Mouse (Mus musculus) midbrain, embryonic 11.5 days (tissue): Measurements from ENCODE around the gene Mgat5. TPM values are rescaled to one million over a fixed set of nuclear protein-coding genes. Genes with fewer than 3 reads are reported as not detected.

Experiments
- ATAC-seq: fragments of 200-750 bp; cut with Nextera tagmentation; 2 replicates; pipeline ENCODE4 v1.8.0; 2017; ENCODE audit warnings: moderate TSS enrichment, moderate library complexity; ENCODE audit not compliant: low FRiP score
- DNase-seq: peaks from one replicate; pipeline ENCODE4 v3.0.0; 2015; ENCODE audit warnings: low spot score; ENCODE audit errors: missing footprints
- H3K27ac ChIP-seq: fragments of 300-500 bp; sonication (generic); 2 replicates; pipeline ENCODE4 v1.5.1; 2014; ENCODE audit warnings: low read depth, low read length
- H3K27me3 ChIP-seq: fragments of 300-500 bp; sonication (generic); 2 replicates; pipeline ENCODE4 v1.6.1; 2014; ENCODE audit warnings: mild to moderate bottlenecking, low read length, moderate library complexity, mixed read lengths; ENCODE audit not compliant: control insufficient read depth, insufficient read depth
- H3K36me3 ChIP-seq: fragments of 300-500 bp; sonication (generic); 2 replicates; pipeline ENCODE4 v1.6.1; 2014; ENCODE audit warnings: mild to moderate bottlenecking, low read length, moderate library complexity, mixed read lengths; ENCODE audit not compliant: control insufficient read depth, insufficient read depth
- H3K4me1 ChIP-seq: fragments of 300-500 bp; sonication (generic); 2 replicates; pipeline ENCODE4 v1.6.1; 2014; ENCODE audit warnings: low read length; ENCODE audit not compliant: control insufficient read depth, insufficient read depth
- H3K4me2 ChIP-seq: fragments of 300-500 bp; sonication (generic); 2 replicates; pipeline ENCODE4 v1.6.1; 2014; ENCODE audit warnings: mild to moderate bottlenecking, moderate library complexity
- H3K4me3 ChIP-seq: fragments of 300-500 bp; sonication (generic); 2 replicates; pipeline ENCODE4 v1.5.1; 2014; ENCODE audit warnings: low read depth, low read length
- H3K9ac ChIP-seq: fragments of 300-500 bp; sonication (generic); 2 replicates; pipeline ENCODE4 v1.6.1; 2014; ENCODE audit warnings: low read length
- H3K9me3 ChIP-seq: fragments of 300-500 bp; sonication (generic); 2 replicates; pipeline ENCODE4 v1.6.1; 2016; ENCODE audit warnings: low read length; ENCODE audit not compliant: control insufficient read depth
- whole genome bisulfite sequencing: fragments of 180-500 bp; shearing (Covaris S2); extraction: QIAGEN DNeasy Blood & Tissue Kit; methylation state at CpG from one replicate; pipeline ENCODE4 v1.1.7; 2014; 5-methylcytosine and 5-hydroxymethylcytosine counted together
- polyA plus RNA-seq: library from polyadenylated mRNA; unstranded; fragments of >200 nt; fragmentation: Nextera tagmentation; extraction: Ambion mirVana; gene quantifications from 2 replicates; pipeline ENCODE4 v1.2.1, GENCODE M21; 2014

The Mgat5 gene
- polyA plus RNA-seq, 1 experiment from 2014 or later = 6.9 TPM

- WGBS = 84% methylated on average over 2 of the region's 2 CpGs
- no peak overlapping the region for H3K4me3 ChIP-seq
- H3K4me1 ChIP-seq = no peaks in the 10 kb centered on the region
- no peak overlapping the region for H3K4me2 ChIP-seq
- no peak overlapping the region for H3K27ac ChIP-seq
- DNase-seq (no peak), ATAC-seq (no peak)
- no peaks in the 10 kb centered on the region for H3K36me3 ChIP-seq
- H3K27me3 ChIP-seq = no peaks in the 10 kb centered on the region
- no peak overlapping the region for H3K9ac ChIP-seq
- no peaks in the 10 kb centered on the region for H3K9me3 ChIP-seq
Observed at GRCm38 (mm10) chr1:127304281-127304680, 99.5 kb downstream of the Mgat5 start.

DNA sequence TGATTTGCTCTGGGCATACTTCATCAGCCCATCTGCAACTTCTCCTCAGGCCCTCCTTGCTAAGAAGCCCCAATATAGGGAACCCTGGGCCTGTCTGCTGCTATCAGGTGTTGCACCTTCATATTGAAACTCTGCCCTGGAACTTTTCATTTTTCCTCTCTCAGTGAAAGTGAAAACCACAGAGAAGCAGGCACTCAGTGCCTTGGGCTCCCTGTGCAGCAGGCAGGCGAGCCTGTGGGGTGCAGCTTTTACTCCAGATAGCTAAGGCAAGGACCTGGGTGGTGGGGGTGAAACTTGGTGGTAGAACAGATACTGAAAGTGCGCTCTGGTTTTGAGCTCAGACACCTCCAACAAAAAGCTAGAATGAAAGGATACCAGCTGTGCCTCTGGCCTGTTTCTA is 100.8 kb downstream of the Mgat5 start:
- no peaks in the 10 kb centered on the region for H3K9me3 ChIP-seq
- no peak for ATAC-seq
- no peak overlapping the region for H3K27ac ChIP-seq
- no peaks in the 10 kb centered on the region for H3K4me1 ChIP-seq
- 88% methylated on average over 2 of the region's 2 CpGs for WGBS
- no peak overlapping the region for H3K4me2 ChIP-seq
- DNase-seq = no peak
- no peaks in the 10 kb centered on the region for H3K36me3 ChIP-seq
- H3K9ac ChIP-seq = no peak overlapping the region
- H3K27me3 ChIP-seq = no peaks in the 10 kb centered on the region
- no peak overlapping the region for H3K4me3 ChIP-seq

- Histone ChIP-seq H3K9ac (no peak overlapping the region), H3K4me2 (no peak overlapping the region), H3K36me3 (no peaks in the 10 kb centered on the region), H3K27me3 (no peaks in the 10 kb centered on the region), H3K4me3 (no peak overlapping the region), H3K9me3 (no peaks in the 10 kb centered on the region), H3K27ac (no peak overlapping the region), H3K4me1 (no peaks in the 10 kb centered on the region)
- DNase-seq (no peak), ATAC-seq (no peak)
- WGBS = 89% methylated on average over 20 of the region's 20 CpGs
Observed at GRCm38 (mm10) chr1:127306024-127306771, 101.4 kb downstream of the Mgat5 start.

DNA sequence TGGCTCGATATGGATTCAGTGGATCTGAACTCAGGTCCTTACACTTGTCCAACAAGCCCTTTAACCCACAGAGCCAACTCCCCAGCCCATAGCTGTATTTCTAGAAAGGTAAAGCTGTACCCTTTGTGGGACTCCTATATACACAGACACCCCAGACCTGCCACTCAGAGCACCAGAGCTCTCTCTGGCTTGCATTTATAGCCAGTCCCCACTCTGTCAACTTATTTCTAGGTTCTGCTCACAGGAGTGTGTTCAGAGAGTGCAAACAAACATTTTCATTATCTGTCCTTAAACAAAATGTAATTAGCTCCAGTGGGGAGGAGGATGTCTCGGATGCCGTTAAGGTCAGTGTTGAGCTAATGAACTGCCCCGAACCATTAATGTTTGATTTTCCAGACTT is 102.5 kb downstream of the Mgat5 start:
- no peaks in the 10 kb centered on the region for H3K4me1 ChIP-seq
- H3K4me2 ChIP-seq = no peak overlapping the region
- H3K4me3 ChIP-seq = no peak overlapping the region
- no peaks in the 10 kb centered on the region for H3K27me3 ChIP-seq
- H3K27ac ChIP-seq = no peak overlapping the region
- no peaks in the 10 kb centered on the region for H3K36me3 ChIP-seq
- WGBS = 92% methylated on average over 4 of the region's 4 CpGs
- ATAC-seq (no peak), DNase-seq (peak; percentile 67)
- H3K9me3 ChIP-seq = no peaks in the 10 kb centered on the region
- H3K9ac ChIP-seq = no peak overlapping the region

DNA sequence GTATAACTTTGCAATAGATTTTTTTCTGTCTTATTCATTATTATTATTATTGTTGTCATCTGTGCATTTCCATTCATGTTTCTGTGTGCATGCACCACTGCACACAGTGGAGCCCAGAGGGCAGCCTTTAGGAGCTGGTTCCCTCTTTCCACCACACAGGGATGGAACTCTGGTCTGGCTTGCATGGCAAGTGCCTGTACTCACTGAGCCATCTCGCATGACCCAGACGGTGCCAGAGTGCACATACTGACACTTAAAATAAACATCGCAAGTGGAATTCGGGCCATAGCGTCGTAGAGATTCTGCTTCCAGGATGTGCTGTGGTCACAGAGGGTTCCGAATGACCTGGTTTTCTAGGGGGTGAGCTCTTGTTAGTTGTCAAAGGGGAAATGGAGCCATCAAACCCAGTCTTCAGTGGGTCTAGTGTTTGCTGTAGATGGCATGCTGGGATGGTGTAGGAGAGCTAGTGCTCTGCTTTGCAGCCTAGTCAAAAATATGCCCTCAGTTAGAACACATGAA is 103.5 kb downstream of the Mgat5 start:
- Histone ChIP-seq H3K27me3 (no peaks in the 10 kb centered on the region), H3K27ac (no peak overlapping the region), H3K4me1 (no peaks in the 10 kb centered on the region; the same call in 1 of the 2 replicates), H3K36me3 (no peaks in the 10 kb centered on the region), H3K4me3 (no peak overlapping the region), H3K9ac (no peak overlapping the region), H3K4me2 (no peak overlapping the region), H3K9me3 (no peaks in the 10 kb centered on the region)
- ATAC-seq (no peak), DNase-seq (peak; percentile 79)
- 92% methylated on average over 7 of the region's 7 CpGs for WGBS

DNA sequence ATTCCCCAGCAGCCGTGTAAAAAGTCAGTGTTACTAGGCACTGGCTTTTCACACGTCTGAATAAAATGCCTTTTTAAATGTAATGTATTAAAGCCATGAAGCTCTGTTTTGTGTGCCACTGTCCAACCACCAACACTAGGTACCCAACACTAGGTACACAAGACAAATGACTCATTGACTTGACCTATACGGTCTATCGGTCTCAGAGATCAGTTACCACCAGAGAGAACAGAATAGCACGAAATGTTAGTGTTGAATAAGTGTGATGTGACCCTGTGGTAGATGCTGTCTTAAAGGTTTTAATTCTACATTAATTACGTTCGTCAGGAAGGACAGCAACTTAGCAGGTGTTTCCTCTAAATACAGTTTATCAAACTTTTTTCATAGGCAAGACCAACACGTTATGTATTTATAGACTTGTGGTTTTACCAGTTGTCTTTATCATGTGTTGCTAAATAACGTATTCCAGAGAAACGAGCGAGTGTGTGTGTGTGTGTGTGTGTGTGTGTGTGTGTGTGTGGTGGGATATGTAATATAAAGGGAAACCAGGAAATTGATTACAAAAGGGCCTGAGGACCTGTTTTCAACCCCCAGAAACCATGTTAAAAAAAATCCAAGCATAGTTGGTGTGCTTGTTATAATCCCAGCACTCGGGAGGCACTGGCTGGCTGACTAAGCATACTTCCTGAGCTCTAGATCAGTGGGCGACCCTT is 104.3 kb downstream of the Mgat5 start:
- no peaks in the 10 kb centered on the region for H3K36me3 ChIP-seq
- H3K4me3 ChIP-seq = no peak overlapping the region
- no peak overlapping the region for H3K9ac ChIP-seq
- DNase-seq (peak; percentile 59), ATAC-seq (no peak)
- H3K4me1 ChIP-seq = peaks cover 6% of the 10 kb centered on the region
- no peak overlapping the region for H3K27ac ChIP-seq
- 92% methylated on average over 13 of the region's 13 CpGs for WGBS
- H3K4me2 ChIP-seq = no peak overlapping the region
- no peaks in the 10 kb centered on the region for H3K9me3 ChIP-seq
- H3K27me3 ChIP-seq = no peaks in the 10 kb centered on the region

GRCm38 (mm10) chr1:127310011-127310410 is 105.2 kb downstream of the Mgat5 start:
- 88% methylated on average over 5 of the region's 5 CpGs for WGBS
- Histone ChIP-seq H3K4me1 (peaks cover 7% of the 10 kb centered on the region), H3K4me3 (no peak overlapping the region)

DNA sequence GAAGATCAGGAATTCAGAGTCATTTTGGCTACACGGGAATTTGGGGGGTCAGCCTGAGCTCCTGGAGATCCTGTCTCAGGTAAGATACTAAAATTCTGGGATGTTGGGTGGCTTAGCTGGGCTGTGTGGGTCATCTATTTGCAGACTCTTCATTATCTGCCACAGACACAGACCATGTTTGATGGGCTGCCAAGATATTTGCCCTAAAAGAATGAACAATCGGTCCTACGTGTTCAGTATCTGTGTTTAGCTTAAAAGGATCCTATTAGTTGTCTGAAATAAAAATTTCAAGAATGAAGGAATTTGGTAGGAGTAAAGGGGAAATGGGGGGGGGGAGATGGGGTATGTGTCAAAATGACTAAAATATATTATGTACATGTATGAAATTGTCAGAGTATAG is 105.9 kb downstream of the Mgat5 start:
- no peaks in the 10 kb centered on the region for H3K27me3 ChIP-seq
- no peaks in the 10 kb centered on the region for H3K36me3 ChIP-seq
- ATAC-seq (no peak), DNase-seq (no peak)
- no peaks in the 10 kb centered on the region for H3K9me3 ChIP-seq
- H3K27ac ChIP-seq = no peak overlapping the region
- 94% methylated on average over 3 of the region's 3 CpGs for WGBS
- H3K4me2 ChIP-seq = no peak overlapping the region
- H3K4me1 ChIP-seq = peaks cover 7% of the 10 kb centered on the region
- no peak overlapping the region for H3K4me3 ChIP-seq
- no peak overlapping the region for H3K9ac ChIP-seq

More at GRCm38 (mm10) chr1:127310011-127310410, 105.2 kb downstream of the Mgat5 start:
- H3K27ac ChIP-seq = no peak overlapping the region
- no peaks in the 10 kb centered on the region for H3K9me3 ChIP-seq
- no peak overlapping the region for H3K9ac ChIP-seq
- DNase-seq = peak; percentile 62
- no peak for ATAC-seq
- H3K4me2 ChIP-seq = no peak overlapping the region
- no peaks in the 10 kb centered on the region for H3K36me3 ChIP-seq
- no peaks in the 10 kb centered on the region for H3K27me3 ChIP-seq

GRCm38 (mm10) chr1:127313652-127314350 is 109.0 kb downstream of the Mgat5 start:
- H3K36me3 ChIP-seq = no peaks in the 10 kb centered on the region
- DNase-seq (no peak), ATAC-seq (peak; percentile 22; the same call in 1 of the 2 replicates)
- no peak overlapping the region for H3K27ac ChIP-seq
- no peaks in the 10 kb centered on the region for H3K9me3 ChIP-seq
- H3K9ac ChIP-seq = no peak overlapping the region
- H3K4me3 ChIP-seq = no peak overlapping the region
- H3K4me2 ChIP-seq = no peak overlapping the region
- peaks cover 7% of the 10 kb centered on the region for H3K4me1 ChIP-seq
- 38% methylated on average over 8 of the region's 8 CpGs for WGBS
- no peaks in the 10 kb centered on the region for H3K27me3 ChIP-seq
